Mouse (Mus musculus) ES-Bruce4 (cell line): ENCODE results near the gene Gng5.

Experiments
- CTCF ChIP-seq: IDR thresholded peaks from one replicate; pipeline ENCODE4 v1.8.1; 2011; ENCODE audit warnings: low read depth, low read length
- POLR2A ChIP-seq: IDR thresholded peaks from one replicate; pipeline ENCODE4 v1.8.1; 2011; ENCODE audit warnings: low read length; ENCODE audit not compliant: insufficient read depth

DNA sequence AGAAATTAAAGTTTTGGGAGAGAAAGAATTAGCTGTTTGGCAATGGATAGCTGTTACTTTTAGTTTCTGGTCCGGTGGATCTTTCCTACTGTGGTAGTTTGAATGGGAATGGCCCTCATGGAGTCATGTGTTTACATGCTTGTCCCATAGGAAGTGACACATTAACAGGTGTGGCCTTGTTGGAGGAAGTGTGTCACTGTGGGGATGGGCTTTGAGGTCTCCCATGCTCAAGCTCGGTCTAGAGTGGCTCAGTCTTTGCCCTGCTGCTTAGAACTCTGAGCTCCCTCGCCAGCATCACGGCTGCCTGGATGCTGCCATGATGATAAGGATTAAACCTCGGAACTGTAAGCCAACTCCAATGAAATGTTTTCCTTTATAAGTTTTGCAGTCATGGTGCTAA, 48.2 kb upstream of the Gng5 start:
- TF ChIP-seq CTCF (no peak), POLR2A (no peak)
